Mouse (Mus musculus) liver, postnatal 0 days (tissue): ENCODE data around the gene AW549877.

Experiments
- CTCF ChIP-seq: sonication (generic); IDR thresholded peaks from 2 replicates; pipeline ENCODE4 v1.5.1; 2016; ENCODE audit warnings: antibody characterized with exemption, low read depth
- EP300 ChIP-seq: IDR thresholded peaks from 2 replicates; pipeline ENCODE4 v1.6.1; 2016; ENCODE audit warnings: antibody characterized with exemption, low read depth, mild to moderate bottlenecking

DNA sequence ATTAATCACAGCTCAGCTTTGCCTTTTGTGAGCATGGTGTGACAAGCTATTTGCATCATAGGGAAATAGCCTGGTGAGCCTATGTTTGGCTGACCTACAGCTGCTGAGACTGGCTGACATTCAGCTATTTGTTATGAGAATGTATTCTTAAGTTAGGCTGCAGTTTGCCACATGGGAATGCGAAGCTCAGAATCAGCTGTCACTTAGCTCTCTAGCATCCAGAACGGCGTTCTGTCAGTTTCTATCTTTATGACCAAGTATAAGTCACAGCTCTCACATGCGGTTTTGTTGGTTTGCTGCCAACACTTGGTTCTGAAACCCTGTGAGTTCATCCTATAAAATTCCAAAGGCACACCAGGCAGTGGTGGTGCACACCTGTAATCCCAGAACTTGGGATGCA, 25.2 kb upstream of the AW549877 start:
- TF ChIP-seq CTCF (no peak), EP300 (no peak)
